Mouse (Mus musculus) embryonic stem cell, embryonic (primary cell): ENCODE data around the gene Cdh26.

Experiments used
- CTCF ChIA-PET, 4 experiments: fragments of 300-600 bp in 2 of 4; fragments of 350-600 bp in 2 of 4; sonication (Branson Sonifier 250); formaldehyde crosslinking; loops; one replicate each; lab custom pipeline; 2022; ENCODE audit warnings: inconsistent platforms in 2 of 4; lab: Charles Lee
- POLR2A ChIA-PET, 4 experiments: fragments of 300-600 bp in 2 of 4; fragments of 350-600 bp in 2 of 4; sonication (Branson Sonifier 250); formaldehyde crosslinking; loops; one replicate each; lab custom pipeline; 2022; ENCODE audit warnings: antibody characterized with exemption in 4 of 4, inconsistent platforms in 1 of 4; lab: Charles Lee

Cdh26 gene

DNA sequence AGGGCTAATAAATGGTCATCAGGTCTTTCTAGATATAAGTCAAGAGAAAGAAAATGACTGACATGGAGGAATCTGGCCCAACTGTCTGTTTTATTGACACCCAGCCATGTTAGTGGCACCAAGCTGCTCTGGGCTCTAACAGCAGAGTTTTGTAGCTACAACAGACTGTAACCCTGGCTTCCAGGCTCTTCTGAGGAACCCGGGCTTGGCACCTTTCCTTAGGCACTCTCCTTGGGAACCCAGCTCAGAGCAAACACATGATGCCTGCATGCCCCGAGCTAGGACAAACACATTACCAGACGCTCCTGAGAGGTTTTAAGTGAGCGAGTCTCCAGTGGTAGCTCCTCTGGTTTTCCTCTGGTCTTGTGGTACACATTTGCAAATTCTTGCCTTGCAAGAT, 57.9 kb downstream of the Cdh26 start:
- ChIA-PET CTCF (interaction anchor here in 1 of 4 experiments (1.2 kb wide), 1 partner anchor 19 kb away, joined by 4 read pairs; no protein-coding TSS in a partner anchor), POLR2A (no interaction called here)

DNA sequence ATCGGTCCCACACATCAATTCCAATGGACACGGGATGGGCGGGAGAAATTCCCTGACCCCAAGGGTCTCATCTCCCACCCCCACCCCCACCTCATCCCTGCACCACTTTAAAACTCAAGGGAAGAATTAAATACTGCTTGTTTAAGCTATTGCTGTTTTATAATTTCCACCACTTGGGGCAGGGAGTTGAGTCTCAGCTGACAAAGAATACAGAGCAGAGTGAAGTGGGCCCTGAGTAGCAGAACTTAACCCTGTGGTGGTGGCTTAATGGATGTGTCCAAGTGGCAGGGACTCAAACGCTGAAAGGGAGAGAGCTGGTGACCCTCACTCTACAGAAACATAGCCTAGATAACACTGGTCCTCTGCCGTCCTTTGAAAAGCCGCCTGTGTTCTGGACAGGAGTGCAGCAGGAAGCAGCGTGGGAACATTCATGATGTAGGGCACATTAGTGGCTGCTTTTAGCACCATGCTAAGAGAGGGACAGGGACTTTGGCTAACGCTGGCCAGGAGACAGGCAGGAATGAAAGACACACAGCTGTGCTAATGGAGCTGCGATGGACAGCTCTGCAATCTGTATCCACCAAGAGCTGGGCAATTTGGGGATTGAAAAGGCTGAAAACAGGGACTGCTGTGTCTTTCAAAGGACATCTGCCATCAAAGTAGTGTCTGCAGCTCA, 60.1 kb downstream of the Cdh26 start:
- ChIA-PET CTCF (interaction anchor here in 3 of 4 experiments (0.5 to 1.7 kb wide), 4 partner anchors 17 to 867 kb away, joined by 3 to 9 read pairs (median 6); partner anchors contain the start of gene Sycp2 (in 1 of the 3)), POLR2A (interaction anchor here in 2 of 4 experiments (0.6 to 1.5 kb wide), 4 partner anchors 8 to 55 kb away, joined by 3 to 4 read pairs (median 3); no protein-coding TSS in a partner anchor)

DNA sequence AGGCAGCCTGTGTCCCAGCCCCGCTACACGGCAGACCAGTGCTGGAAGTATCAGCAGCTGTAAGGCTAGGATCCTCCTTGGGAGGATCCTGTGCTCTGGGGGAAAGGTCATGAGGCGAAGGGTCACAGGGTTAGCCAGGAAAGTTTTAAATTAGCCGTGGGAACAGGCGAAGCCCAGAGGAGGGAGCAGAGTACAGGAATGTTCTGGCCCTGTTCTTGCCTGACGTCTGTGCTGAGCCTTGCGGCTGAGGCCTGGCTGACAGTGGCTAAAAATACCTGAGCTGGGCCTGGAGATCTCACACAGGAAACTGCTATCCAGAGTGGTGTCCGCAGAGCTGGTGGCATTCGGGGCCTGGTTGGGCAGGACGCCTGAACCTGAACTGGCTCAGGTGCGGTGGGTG, 63.7 kb downstream of the Cdh26 start:
- POLR2A ChIA-PET = interaction anchor here in 2 of 4 experiments (0.7 to 0.9 kb wide), 2 partner anchors 88 to 141 kb away, joined by 3 read pairs; no protein-coding TSS in a partner anchor
- CTCF ChIA-PET = interaction anchor here in 2 of 4 experiments (1.2 to 1.3 kb wide), 2 partner anchors 13 to 14 kb away, joined by 3 to 4 read pairs; no protein-coding TSS in a partner anchor

- CTCF ChIA-PET = interaction anchor here in 1 of 4 experiments (0.9 kb wide), 1 partner anchor 12 kb away, joined by 4 read pairs; no protein-coding TSS in a partner anchor
- POLR2A ChIA-PET = no interaction called here
Observed at GRCm38 (mm10) chr2:178495816-178496215, 65.5 kb downstream of the Cdh26 start.

GRCm38 (mm10) chr2:178497900-178498299, 67.6 kb downstream of the Cdh26 start:
- CTCF ChIA-PET = interaction anchor here in 3 of 4 experiments (0.6 to 2.0 kb wide), 4 partner anchors 9 to 345 kb away, joined by 3 to 7 read pairs (median 4); no protein-coding TSS in a partner anchor
- POLR2A ChIA-PET = interaction anchor here in 1 of 4 experiments (0.6 to 0.9 kb wide), 3 partner anchors 8 to 140 kb away, joined by 3 read pairs; no protein-coding TSS in a partner anchor

GRCm38 (mm10) chr2:178498409-178498808, 68.1 kb downstream of the Cdh26 start:
- CTCF ChIA-PET = interaction anchor here in 3 of 4 experiments (0.6 to 2.0 kb wide), 4 partner anchors 9 to 345 kb away, joined by 3 to 7 read pairs (median 3); no protein-coding TSS in a partner anchor
- POLR2A ChIA-PET = interaction anchor here in 1 of 4 experiments (0.9 kb wide), 1 partner anchor 9 kb away, joined by 3 read pairs; no protein-coding TSS in a partner anchor

DNA sequence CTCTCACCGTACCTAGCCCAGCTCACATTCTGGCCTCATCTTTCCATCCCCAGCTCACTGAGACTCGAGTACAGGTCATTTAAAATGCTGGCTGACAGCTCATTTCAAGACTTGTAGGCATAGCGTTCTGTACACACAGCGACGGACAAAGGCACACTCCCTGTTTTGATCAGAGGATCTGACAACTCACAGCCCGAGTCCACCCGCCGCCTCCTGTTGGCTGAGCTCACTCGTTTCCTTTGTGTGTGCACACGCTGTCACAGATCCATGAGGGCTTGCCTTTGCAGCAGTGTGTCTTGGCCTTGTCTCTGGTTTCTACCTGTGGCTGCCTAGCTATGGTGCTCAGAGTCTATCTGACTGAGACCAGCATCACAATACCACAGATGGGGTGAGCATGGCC, 72.1 kb downstream of the Cdh26 start:
- CTCF ChIA-PET = no interaction called here
- POLR2A ChIA-PET = no interaction called here

- CTCF ChIA-PET = interaction anchor here in 2 of 4 experiments (0.6 to 1.0 kb wide), 3 partner anchors 159 to 877 kb away, joined by 3 to 5 read pairs (median 3); no protein-coding TSS in a partner anchor
- POLR2A ChIA-PET = interaction anchor here in 1 of 4 experiments (0.8 kb wide), 1 partner anchor 8 kb away, joined by 3 read pairs; no protein-coding TSS in a partner anchor
Observed at GRCm38 (mm10) chr2:178506056-178506455, 75.7 kb downstream of the Cdh26 start.

DNA sequence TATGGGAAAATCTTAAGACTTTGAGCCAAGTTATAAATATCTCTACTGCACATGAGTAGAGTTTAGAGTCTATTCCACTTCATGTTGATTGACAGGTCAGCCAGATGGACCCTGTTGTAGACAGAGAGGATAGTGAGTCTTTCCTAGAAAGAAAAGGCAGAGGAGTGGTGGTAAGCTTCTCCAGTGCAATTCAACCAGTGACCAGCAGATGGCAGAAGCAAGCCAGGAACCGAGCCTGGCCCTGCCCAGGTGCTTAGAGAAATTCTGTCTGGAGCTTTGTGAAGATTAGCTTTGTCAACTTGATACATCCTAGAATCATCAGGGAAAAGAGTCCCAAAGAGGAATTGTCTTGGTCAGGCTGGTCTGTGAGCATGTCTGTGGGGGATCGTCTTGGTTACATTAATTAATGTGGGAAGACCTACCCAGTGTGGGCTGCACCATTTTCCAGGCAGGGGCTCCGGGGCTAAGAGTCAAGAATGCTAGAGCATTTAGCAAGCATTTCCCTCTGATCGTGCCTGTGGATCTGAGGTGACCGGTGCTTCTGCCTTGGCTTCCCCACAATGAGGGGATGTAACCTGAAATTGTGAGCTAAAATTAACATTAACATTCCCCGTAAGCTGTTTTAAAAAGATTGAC, 77.2 kb downstream of the Cdh26 start:
- CTCF ChIA-PET = interaction anchor here (0.5 to 2.3 kb wide), 52 partner anchors 9 to 1370 kb away, joined by 3 to 16 read pairs (median 3); no protein-coding TSS in a partner anchor
- POLR2A ChIA-PET = interaction anchor here in 2 of 4 experiments (0.6 to 1.0 kb wide), 2 partner anchors 49 to 243 kb away, joined by 3 read pairs; no protein-coding TSS in a partner anchor

DNA sequence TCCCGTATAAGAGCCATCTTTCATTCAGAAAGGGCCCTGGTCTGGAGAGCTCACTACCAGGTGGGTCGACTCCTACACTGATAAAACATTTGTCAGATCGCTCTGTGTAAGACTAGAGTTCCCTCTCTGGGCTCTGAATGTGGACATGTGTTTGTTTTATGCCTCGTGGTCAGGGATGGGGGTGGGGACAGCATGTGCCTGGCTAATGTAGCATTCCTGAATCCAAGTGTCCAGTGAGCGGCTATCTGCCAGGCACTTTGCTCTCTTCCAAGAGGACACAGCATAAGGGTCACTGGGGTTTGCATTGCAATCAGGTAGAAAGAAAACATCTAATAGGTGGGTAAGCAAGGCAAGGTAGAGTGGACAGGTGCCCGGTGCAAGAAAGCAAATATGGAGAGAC, 77.9 kb downstream of the Cdh26 start:
- ChIA-PET POLR2A (interaction anchor here in 1 of 4 experiments (0.6 kb wide), 1 partner anchor 242 kb away, joined by 3 read pairs; no protein-coding TSS in a partner anchor), CTCF (interaction anchor here in 2 of 4 experiments (1.0 to 2.3 kb wide), 9 partner anchors 12 to 685 kb away, joined by 3 to 16 read pairs (median 4); no protein-coding TSS in a partner anchor)

DNA sequence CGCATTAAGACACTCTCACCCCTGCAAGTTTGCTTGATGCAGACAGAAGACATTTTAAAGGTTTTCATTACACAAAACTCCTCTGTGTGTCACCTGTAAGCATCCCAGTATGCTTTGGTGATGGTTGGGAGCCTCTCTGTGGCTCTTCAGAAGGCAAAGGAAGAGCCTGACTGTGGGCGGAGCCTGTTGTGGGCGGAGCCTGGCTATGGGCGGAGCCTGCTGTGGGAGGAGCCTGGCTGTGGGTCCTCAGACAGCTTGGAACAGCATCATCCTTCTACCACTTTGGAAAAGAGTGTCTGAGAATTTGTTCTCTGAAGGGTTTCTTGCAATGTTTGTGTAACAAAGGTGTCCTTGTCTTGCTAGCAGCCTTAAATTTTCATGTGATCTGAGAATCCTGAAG, 82.7 kb downstream of the Cdh26 start:
- CTCF ChIA-PET = no interaction called here

GRCm38 (mm10) chr2:178513636-178514071, 83.3 kb downstream of the Cdh26 start:
- ChIA-PET POLR2A (interaction anchor here in 2 of 4 experiments (0.8 to 1.4 kb wide), 2 partner anchors 8 to 122 kb away, joined by 3 to 5 read pairs; no protein-coding TSS in a partner anchor), CTCF (no interaction called here)

More for the DNA sequence above, 82.7 kb downstream of the Cdh26 start:
- POLR2A ChIA-PET = no interaction called here

- ChIA-PET CTCF (no interaction called here), POLR2A (interaction anchor here in 1 of 4 experiments (0.5 kb wide), 1 partner anchor 40 kb away, joined by 3 read pairs; no protein-coding TSS in a partner anchor)
Observed at GRCm38 (mm10) chr2:178516421-178516820, 86.1 kb downstream of the Cdh26 start.

DNA sequence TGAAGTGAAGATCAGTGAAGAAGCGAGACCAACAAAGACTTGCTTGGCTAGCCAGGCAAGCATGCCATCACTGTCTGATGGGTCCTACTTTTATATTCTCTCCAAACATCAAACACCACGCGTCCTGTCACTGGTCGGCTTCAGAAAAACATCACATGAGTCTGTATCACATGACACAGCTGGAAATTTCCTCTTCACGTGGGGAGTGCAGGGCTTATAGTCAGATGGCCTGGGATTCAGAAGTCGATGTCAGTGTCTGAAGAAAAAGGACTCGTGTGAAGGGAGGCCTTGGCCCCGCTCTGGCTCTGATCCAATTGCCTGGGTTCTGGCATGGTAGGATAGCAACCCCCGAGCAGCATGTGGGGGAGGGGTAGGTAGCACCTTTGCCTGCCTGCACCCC, 86.6 kb downstream of the Cdh26 start:
- ChIA-PET POLR2A (interaction anchor here in 2 of 4 experiments (0.5 to 1.2 kb wide), 2 partner anchors 39 to 40 kb away, joined by 3 to 4 read pairs; no protein-coding TSS in a partner anchor), CTCF (interaction anchor here in 1 of 4 experiments (1.4 kb wide), 1 partner anchor 10 kb away, joined by 4 read pairs; no protein-coding TSS in a partner anchor)

DNA sequence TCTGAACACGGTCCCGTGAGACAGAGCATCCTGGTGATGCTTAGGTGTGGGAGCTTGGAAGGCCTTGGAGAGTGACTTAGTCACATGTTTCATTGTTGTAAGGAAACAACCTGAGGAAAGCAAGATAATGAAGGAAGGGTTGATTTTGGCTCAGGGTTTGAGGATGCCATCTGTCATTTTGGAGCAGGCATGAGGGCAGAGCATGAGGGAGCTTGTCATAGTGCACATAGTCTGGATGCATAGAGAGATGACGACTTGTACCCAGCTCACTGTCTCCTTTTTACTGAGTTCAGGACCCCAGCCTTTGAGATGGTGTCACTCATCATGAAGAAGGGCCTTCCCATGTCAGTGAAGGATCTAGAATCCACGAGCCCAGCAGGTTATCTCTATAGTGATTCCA, 89.0 kb downstream of the Cdh26 start:
- ChIA-PET CTCF (no interaction called here), POLR2A (no interaction called here)

GRCm38 (mm10) chr2:178520216-178520615, 89.9 kb downstream of the Cdh26 start:
- CTCF ChIA-PET = no interaction called here
- POLR2A ChIA-PET = no interaction called here

DNA sequence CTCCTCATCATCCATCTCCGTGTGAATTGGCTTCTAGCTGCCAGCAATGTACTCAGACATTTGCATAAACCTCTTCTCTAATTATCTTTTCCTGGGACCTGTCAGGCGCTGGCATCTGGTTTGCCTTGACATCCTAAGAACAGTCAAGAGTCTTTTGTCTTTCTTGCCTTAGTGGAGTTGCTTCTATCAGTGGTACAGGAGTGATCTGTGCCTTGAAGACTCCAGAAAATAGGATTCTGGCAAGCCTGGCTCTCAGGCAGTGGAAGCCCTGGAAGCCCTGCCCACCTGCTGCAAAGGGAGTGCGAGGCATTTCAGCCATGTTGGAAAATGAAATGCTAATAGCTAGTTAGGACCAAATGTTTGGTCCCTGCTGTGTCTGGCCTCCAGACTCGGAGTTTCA, 92.0 kb downstream of the Cdh26 start:
- CTCF ChIA-PET = interaction anchor here in 1 of 4 experiments (0.7 kb wide), 1 partner anchor 1160 kb away, joined by 3 read pairs; no protein-coding TSS in a partner anchor

GRCm38 (mm10) chr2:178522786-178523185, 92.5 kb downstream of the Cdh26 start:
- ChIA-PET POLR2A (no interaction called here), CTCF (interaction anchor here in 1 of 4 experiments (0.6 kb wide), 1 partner anchor 969 kb away, joined by 3 read pairs; no protein-coding TSS in a partner anchor)

More for the DNA sequence above, 92.0 kb downstream of the Cdh26 start:
- POLR2A ChIA-PET = no interaction called here
